14 mouse cellular contexts compared by ENCODE assay signal in genomic region chr1:178564800-178565199, GRCm38 (mm10). TPM values are rescaled to one million over a fixed set of nuclear protein-coding genes. Genes with fewer than 3 reads are reported as not detected.
"Had no signal": no experiment of that assay in that cellular context is flagged by ENCODE, and none has a peak within 500 bp of the region (broad histone marks: within the 10 kb centered on the region; RNA-seq: fewer than 3 reads in every experiment).

No protein-coding gene starts in this region.

- H3K36me3 ChIP-seq: midbrain, embryonic 10.5 days; midbrain, embryonic 12.5 days; neural tube, embryonic 12.5 days had no signal

- H3K9ac ChIP-seq: lung, embryonic 14.5 days; midbrain, embryonic 12.5 days; neural tube, embryonic 12.5 days had no signal

- H3K4me2 ChIP-seq: lung, embryonic 14.5 days; midbrain, embryonic 12.5 days; neural tube, embryonic 12.5 days had no signal

- H3K9me3 ChIP-seq: midbrain, embryonic 12.5 days had no signal

- H3K27ac ChIP-seq: midbrain, embryonic 10.5 days; midbrain, embryonic 12.5 days; neural tube, embryonic 12.5 days had no signal

- H3K4me3 ChIP-seq: midbrain, embryonic 10.5 days; midbrain, embryonic 12.5 days; neural tube, embryonic 12.5 days had no signal

- H3K27me3 ChIP-seq: midbrain, embryonic 12.5 days; neural tube, embryonic 12.5 days had no signal

- DNase-seq: lung, adult 18-20 months; lung, embryonic 14.5 days; lung, postnatal 10 days; lung, postnatal 4 days; midbrain, embryonic 14.5 days; right cerebral cortex, postnatal 14 days; thymus, adult 18-20 months; thymus, postnatal 14 days; thymus, postnatal 36 days had no signal

- ATAC-seq: midbrain, embryonic 16.5 days had no signal

RNA-seq across cellular contexts. Expression of gene Kif26b, which starts 35.9 kb away (rescaled TPM):
- total RNA-seq: monocyte, adult 5-6 weeks had no signal
